Mouse (Mus musculus) spleen, adult 2 months (tissue): ENCODE measurements around the gene Maml2.

Experiments
- CTCF ChIP-seq: fragments of 200-500 bp; IDR thresholded peaks from 2 replicates; pipeline ENCODE4 v1.5.1; 2011; ENCODE audit warnings: mild to moderate bottlenecking, inconsistent platforms; ENCODE audit not compliant: insufficient read depth, insufficient read length, insufficient replicate concordance; ENCODE audit errors: extremely low read depth
- POLR2A ChIP-seq: fragments of 200-500 bp; IDR thresholded peaks from 2 replicates; pipeline ENCODE4 v1.6.1; 2011; ENCODE audit warnings: low read depth, low read length, inconsistent platforms

- TF ChIP-seq CTCF: no peak
- no peak for TF ChIP-seq POLR2A
Measured at GRCm38 (mm10) chr9:13433501-13434090, 135.8 kb downstream of the Maml2 start.
